Mouse (Mus musculus) layer of hippocampus, adult 8-10 months (tissue): Measurements from ENCODE around the gene Psmg1. TPM values are rescaled to one million over a fixed set of nuclear protein-coding genes. Genes with fewer than 3 reads are reported as not detected.
A peak's percentile ranks its signal among the peaks of the same experiment; 100 is the strongest.
"Not testable (repeated sequence)": the region's sequence is repeated elsewhere in the genome, so short reads cannot be mapped to it uniquely, and the experiment has no call there.

Experiments used
- DNase-seq, 2 experiments: peaks; one replicate each; pipeline ENCODE4 v3.0.0; 2022; ENCODE audit warnings: low spot score in 2 of 2
- total RNA-seq, 4 experiments: library from RNA; stranded (reverse); gene quantifications; 2 replicates each; pipeline ENCODE4 v1.2.4; 2022

Psmg1 gene
- total RNA-seq: 10 to 100 TPM; 15.7 to 20.1 (median 19.6) TPM

DNA sequence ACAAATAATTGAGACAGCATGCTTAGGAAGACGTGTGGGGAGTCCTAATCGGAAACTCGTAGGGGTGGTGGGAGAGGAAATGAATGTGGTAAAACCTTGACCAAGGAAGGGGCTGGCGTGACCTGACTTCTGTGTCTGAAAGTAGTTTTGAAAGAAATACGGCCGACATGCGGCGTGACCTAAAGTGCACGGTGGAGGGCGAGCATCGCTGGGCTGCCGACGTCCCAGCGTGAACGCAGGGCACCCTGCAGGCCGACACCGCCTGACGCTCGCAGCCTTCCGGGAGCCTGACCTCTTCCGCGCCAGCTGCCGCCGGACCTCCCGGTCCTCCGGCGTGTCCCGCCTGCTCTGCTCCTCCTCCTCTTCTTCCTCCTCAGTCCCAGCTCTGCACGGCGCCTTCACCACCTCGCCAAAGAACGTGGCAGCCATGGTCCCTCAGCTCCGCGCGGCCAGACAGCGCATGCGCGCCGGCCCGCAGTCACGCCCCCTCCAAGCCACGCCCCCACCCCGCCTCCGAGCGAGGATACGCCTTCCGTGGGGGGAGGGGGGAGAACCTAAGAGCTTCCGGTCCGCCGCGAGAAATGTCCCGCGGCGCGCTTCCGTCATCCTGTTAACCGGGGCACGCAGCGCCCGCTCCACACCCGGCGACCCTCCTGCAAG lies at the start of gene Psmg1:
Psmg1 (minus strand) TSS at position 499 of the 660 bp plus-strand sequence.
- peak; percentile 91 to 97 for DNase-seq

DNA sequence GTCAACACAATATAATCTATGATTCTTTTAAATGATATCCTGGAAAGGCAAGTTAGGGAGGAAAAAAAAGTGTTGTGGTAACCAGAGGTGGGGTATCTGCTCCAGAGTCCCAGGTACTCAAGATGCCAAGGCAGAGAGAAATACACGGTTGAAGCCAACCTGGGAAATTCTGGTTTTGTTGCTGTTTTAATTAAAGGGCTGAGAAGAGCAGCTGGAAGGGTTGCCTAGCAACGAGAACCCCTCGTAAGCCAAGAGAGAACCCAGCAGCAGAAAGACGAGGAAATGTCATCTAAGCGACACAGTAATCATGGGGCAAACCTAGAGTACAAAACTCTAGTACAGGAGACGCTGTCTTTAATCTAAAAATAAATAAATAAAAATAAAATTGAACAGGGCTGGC lies 48.8 kb upstream of the Psmg1 start:
- peak in 1 of 2 experiments; percentile 14 for DNase-seq

DNA sequence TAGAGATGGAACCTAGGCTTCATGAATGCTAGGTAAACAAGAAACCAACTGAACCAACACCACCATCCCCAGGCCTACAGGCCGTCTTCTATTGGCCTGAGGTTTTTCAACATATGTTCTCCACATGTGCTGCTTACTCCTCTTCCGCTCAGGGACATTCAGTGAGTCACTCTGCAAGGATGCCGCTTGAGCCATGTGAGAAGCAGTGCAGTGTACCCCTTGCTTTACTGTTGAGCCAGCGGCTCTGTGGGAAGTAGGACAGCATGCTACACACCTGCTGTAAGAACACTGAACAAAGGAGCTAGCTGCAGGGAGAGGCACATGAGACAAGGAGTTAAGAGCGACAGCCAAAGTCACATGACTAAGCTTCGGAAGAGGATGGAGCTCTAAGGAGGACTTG lies 43.7 kb upstream of the Psmg1 start:
- DNase-seq: peak; percentile 14 to 20

DNA sequence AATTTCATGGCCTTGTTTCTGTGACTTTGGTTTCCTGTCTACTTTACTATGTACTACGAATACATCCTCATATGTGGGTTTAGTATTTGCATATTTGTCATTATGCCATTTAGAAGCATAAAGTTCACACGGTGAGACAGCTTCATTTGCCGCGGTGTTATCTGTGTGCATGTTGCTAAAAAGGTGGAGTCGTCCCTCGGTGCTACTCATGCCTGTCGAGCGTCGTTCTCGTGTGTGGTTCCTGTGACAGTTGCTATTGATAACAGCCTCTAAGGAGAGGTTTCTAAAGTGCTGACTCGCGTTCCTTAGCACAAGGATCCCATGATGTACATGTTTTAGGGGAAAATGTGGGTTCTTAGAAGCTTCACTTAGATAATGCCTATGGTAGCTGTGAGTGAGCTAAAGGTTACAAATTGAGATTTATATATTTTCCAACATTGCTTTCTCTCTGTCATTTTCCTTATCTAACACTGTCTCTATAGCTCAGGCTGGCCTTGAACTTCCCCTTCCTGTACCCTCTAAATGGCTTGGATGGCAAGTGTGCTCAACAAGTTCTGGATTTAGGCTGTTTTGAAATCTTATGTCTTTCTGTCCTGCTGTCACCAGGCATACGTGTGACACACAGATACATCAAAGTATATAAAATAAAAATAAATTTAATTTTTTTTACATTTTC lies 41.7 kb upstream of the Psmg1 start:
- no peak for DNase-seq

DNA sequence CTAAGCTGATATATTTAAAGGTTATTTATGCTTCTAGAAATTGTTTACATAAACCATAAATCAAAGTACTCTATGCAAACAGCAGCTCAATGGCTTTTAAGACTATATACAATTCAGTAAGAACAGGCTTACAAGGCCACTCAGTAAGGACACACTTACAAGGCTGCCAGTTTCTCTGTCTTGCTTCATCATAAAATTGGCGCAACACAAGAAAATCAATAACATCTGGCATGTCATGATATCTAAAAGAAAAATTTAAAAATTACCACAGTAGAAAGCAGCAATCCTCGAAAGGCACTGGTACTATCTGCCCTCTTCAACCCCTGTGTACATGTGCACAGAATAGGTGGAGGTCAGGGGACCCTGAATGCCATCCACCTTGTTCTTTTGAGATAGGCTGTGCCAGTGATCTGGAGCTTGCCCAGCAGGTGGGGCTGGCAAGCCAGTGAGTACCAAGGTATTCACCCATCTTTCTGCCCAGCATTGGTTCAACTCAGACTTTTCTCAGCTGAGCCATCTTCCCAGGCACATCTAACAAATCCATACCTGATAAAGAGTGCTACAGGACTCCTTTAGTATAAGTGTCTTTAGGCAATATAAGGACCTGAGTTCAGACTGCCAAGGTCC lies 39.8 kb upstream of the Psmg1 start:
- no peak for DNase-seq

DNA sequence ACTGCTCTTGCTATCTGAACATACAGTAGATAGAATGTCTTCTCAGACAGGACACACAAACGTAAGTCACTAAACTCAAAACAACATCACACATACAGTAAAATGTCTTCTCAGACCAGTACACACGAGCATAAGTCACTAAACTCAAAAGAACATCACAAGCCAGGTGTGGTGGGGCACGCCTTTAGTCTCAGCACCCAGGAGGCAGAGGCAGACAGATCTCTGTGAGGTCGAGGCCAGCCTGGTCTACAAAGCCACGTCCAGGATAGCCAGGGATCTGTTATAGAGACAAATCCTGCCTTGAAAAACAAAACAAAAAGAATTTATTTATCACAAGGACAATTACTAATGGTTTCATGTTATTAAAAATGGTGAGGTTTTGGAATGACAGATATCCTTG lies 35.5 kb upstream of the Psmg1 start:
- DNase-seq: no peak

DNA sequence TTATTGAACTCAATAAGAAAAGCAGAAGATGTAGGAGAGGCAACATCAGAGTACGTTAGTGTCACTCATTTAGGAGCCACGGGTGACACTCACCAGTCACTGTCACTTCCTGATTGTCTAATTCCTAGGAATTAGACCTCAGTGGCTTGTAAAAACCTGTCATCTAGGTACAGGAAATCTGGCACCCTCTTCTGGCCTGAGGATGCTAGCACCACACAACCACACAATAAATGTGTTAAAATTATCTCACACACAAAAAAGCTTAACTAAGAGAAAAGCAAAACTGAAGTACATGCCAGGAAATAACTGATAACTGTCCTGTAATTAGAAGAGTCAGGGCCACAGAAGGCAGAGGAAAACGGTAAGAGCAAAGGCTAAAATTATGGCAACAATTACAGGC lies 34.5 kb upstream of the Psmg1 start:
- DNase-seq: no peak

DNA sequence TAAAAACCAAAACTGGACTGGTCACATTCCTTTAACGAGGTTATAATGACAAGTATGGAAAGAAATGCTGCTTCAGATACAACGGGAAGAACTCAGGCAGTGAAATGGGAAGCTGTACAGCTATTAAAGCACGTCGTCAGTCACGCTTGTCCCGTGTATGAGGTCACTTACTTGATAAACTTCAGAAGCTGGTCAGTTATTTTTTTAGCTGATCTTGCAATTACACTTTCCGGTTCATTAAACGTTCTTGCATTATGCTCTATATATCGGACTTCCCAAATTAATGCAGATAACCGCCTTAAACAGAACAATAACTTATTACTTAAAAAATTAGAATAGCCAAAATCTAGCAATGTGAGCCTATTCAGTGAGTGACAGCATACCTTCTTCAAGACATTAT lies 30.3 kb upstream of the Psmg1 start:
- DNase-seq: no peak

DNA sequence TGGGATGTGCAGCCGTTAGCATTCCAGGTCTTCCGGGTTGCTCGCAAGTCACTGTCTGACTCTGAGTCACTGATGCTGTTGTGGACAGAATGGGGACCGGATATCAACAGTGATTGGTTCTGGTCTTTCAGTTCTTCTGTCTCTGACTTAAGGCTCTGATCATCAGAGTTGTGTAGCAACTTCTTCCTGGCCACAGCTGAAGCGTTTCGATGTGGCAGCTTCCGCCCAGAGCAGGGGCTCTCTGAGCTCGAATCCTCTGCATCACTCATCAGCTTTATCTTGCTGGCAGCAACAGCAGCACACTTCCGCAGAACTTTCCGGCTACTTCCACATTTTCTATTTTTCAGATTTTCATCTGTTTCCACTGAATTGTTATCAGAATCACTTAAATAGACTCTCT lies 18.4 kb upstream of the Psmg1 start:
- not testable (repeated sequence) for DNase-seq

DNA sequence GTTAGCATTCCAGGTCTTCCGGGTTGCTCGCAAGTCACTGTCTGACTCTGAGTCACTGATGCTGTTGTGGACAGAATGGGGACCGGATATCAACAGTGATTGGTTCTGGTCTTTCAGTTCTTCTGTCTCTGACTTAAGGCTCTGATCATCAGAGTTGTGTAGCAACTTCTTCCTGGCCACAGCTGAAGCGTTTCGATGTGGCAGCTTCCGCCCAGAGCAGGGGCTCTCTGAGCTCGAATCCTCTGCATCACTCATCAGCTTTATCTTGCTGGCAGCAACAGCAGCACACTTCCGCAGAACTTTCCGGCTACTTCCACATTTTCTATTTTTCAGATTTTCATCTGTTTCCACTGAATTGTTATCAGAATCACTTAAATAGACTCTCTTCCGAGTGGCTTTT lies 13.5 kb upstream of the Psmg1 start:
- DNase-seq: not testable (repeated sequence)

DNA sequence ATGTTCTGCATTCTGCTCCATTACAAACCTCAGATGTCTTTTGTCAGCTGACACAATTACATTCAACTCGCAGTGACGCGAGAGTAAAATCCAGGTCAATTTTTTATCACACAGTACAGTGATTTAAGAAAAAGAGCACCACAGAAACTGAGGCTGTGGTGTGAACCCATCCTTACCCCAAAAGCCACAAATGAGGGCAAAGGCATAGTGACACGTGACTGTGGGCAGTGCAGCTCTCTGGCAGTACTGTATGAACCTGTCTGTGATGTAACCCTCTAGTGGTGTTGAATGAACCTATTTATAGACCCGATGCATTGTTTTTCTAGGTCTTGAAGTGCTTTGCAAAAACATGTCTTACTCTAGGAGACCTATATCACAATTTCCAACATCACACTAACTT lies 8.5 kb upstream of the Psmg1 start:
- no peak for DNase-seq

DNA sequence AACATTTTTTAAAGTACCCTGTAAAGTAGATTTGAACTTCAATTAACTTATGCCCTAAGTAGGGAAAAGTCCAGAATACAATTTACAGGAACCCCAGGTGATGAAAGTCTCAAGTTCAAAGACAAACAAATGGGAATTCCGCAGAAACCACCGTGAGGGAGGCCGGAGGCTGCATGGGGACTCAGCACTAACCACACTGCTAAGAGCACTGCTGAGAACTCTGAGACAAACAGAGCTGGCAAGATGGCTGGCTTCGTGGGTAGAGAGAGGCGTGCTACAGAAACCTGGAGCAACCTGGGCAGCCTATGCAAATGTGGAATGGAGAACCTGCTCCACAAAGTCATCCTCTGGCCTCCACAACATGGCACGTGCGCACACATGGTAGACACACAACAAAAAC lies 5.4 kb upstream of the Psmg1 start:
- DNase-seq: no peak

DNA sequence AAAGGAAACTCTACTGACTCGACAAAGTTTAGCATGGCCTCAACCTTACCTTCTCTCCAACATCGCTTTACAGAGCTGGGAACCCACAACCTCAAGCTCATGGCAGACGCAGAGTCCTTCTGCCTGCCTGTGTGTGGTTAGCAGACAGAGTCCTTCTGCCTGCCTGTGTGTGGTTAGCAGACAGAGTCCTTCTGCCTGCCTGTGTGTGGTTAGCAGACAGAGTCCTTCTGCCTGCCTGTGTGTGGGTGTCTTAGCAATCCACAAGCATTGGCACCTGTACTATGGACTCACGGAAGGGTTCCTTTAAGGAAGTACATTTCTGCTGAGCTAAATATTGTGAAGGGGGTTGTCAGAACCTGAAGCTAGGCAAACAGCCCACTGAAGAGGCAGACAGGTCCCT lies 3.8 kb upstream of the Psmg1 start:
- DNase-seq: peak; percentile 26 to 33

DNA sequence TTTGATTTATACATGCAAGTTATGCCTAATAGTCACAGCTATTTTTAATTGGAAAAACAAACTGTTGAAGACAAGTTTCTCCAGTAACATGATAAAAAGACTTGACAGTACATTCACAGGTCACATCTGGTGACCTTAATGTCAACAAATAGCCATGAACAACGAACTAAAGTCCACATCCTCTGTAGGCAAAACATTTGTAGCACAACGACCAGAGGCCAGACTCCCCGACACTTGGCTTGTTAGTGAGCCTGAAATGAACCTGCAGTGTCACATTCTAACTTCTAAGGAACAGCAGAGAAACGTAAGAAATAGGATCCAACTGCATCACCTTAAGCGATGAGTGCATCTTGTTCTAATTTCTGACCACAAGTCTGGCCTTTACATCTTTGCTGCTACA lies 1.8 kb upstream of the Psmg1 start:
- no peak for DNase-seq

DNA sequence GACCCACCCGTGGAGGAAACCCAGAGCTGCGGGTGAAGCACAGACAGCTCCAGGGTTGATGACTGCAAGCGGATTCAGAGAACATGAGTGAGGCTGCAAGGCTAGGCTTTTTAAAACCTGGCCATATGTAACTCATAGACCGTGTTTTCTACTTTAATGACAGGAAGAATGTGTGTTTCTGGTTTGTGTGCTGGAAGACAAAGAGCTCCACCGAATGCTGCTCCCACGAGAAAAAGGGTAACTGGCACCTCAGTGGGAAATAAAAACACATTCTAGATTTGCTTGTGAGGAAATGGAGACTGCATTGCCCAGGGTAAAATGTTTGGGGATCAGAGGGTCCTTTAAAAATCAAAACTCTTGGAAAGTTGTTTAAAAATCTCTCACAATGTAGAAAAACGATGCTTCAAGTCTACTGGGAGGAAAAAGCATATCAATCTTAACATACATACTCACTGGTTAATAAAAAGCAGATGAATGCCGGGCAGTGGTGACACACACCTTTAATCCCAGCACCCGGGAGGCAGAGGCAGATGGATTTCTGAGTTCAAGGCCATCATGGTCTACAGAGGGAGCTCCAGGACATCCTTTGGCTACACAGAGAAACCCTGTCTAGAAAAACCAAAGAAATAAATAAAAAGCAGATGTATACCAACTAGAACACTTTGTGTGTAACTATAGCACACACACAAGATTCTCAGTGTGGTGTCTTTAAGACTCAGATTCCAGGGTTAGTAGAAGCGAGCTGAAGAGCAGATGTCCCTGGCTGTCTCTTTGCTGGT lies 551 bp upstream of the Psmg1 start:
- DNase-seq: no peak

DNA sequence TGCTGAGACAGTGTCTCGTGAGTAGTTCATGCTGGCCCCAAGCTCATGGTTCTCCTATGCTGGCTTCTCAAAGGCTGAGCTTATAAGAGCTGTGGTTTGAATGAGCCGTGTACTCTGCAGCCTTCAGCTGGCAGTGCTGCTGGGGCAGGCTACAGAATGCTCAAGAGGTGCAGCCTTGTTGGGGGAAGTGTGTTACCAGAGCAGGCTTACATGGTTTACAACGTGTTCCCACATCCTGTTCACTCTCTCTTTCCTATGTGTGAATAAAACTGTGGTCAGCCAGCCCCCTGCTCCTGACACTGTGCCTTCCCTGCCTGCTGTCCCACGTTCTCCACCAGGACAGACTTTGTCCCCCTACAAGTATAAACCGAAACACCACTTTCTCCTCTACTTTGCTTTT lies 5.8 kb downstream of the Psmg1 start:
- no peak for DNase-seq

DNA sequence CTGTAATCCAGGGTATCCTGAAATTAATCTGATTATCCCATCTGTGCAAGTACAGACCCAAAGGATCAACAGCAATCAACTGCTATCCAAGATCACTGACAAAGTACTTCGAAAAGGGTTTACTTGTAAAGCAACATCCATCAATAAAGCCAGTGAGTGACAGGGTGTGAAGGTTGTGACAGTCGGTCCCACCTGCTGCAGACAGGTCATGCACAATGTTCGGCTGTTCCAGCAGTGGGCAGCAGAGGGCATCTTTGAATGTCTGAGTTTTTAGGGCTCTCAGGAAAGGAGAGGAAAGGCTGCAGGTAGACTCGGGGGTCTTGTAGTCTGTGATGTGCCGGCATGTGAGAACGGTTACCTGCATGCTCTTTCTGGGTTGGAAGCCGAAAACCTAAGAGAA lies 7.2 kb downstream of the Psmg1 start:
- no peak for DNase-seq

DNA sequence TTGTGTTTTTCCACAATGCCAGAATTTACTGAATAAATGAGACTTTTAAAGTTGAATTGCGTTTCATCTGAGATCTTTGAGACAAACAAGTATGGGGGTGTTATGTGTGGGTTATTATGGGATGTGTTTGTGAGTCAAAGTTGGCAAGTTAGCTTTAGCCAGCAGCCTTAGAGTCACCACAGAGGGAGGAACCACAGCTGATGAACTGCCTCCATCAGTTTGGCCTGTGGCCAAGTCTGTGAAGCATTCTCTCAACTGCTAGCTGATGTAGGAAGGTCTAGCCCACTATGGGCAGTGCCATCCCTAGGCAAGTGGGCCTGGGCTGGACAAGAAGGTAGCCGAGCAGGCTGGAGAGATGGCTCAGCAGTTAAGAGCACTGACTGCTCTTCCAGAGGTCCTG lies 19.9 kb downstream of the Psmg1 start:
- no peak for DNase-seq

DNA sequence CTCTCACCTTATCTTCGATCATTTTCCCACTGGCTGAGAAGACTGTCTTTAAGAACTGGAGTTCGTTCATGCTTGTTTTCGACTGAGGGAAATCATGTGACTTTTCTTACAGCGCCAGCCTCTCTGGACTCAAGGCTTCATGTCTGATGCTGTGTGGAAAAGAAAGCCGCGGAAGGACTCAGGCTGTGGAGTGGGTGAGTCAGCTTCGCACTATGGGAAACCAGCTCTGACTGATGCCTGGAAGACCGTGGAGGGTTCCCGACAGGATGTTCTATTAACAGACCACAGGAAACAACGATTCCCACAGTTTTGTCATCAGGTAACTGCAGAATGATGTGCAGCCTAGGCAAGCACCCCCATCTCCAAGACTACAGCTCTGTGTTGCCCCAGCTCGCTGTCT lies 23.3 kb downstream of the Psmg1 start:
- DNase-seq: no peak

DNA sequence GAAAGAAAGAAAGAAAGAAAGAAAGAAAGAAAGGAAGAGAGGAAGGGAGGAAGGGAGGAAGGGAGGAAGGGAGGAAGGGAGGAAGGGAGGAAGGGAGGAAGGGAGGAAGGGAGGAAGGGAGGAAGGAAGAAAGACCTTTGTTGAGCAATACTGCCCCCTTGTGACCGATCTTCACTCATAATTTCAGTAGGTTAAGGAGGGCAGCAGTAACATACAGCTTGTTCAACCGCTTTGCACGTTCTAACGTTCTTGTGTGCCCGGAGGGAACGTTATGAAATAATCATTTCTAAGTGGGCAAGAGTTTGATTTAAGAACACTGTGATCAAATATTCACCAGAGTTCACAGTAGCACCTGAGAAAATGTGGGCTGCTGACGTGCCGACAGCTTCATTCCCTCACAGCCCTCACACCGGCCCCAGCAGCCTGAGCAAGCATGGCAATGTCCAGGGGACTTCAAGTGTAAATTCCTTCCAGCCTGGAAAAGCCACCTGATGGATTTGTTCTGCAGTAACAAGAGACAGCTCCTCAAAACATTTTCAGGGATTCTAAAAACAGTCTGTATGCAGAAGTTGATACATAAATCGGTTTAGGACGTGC lies 26.2 kb downstream of the Psmg1 start:
- no peak for DNase-seq

DNA sequence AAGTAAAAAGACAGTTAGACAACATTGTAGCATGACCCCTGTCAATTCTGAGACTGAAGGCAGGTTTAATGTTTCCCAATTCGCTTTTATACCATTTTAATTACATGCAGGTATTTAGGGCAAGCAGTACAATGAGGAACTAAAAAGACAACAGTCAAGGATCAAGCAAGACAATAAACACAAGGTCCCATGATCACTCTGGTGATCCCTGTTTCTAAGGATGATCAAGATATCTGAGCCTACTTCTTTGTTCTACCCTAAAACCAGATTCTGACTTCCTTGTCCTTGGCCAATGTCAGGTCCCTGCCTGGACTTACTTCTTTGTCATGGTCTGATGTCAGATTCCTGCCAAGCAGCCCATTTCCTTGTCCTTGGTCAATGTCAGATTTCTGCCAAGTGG lies 29.3 kb downstream of the Psmg1 start:
- DNase-seq: not testable (repeated sequence)

DNA sequence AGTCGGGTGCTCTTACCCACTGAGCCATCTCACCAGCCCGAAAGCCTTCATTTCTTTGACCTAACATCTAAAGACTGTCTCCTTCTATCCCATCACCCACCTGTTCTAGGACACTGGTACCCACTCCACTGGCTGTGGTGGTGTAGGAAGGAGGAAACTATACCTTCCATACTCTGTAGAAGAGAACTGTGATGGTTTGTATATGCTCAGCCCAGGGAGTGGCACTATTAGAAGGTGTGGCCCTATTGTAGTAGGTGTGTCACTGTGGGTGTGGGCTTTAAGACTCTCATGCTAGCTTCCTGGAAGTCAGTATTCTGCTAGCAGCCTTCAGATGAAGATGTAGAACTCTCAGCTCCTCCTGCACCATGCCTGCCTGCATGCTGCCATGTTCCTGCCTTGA lies 30.1 kb downstream of the Psmg1 start:
- not testable (repeated sequence) for DNase-seq
